Mouse (Mus musculus) intestine, postnatal 0 days (tissue): ENCODE results near the gene Dppa3. TPM values are rescaled to one million over a fixed set of nuclear protein-coding genes. Genes with fewer than 3 reads are reported as not detected.

ENCODE experiments used
- ATAC-seq: fragments of 200-750 bp; cut with Nextera tagmentation; 2 replicates; pipeline ENCODE4 v1.8.0; 2017; ENCODE audit warnings: mild to moderate bottlenecking, moderate TSS enrichment, moderate library complexity
- H3K27ac ChIP-seq: fragments of 300-500 bp; sonication (generic); 2 replicates; pipeline ENCODE4 v1.5.1; 2014; ENCODE audit warnings: mild to moderate bottlenecking, low read depth, low read length, moderate library complexity
- H3K27me3 ChIP-seq: fragments of 300-500 bp; sonication (generic); replicated peaks from 2 replicates; pipeline ENCODE4 v1.6.1; 2014; ENCODE audit warnings: low read length, mixed read lengths; ENCODE audit not compliant: control insufficient read depth, insufficient read depth
- H3K36me3 ChIP-seq: fragments of 300-500 bp; sonication (generic); 2 replicates; pipeline ENCODE4 v1.6.1; 2014; ENCODE audit warnings: mild to moderate bottlenecking, moderate library complexity; ENCODE audit not compliant: control insufficient read depth, insufficient read depth
- H3K4me1 ChIP-seq: fragments of 300-500 bp; sonication (generic); replicated peaks from 2 replicates; pipeline ENCODE4 v1.6.1; 2014; ENCODE audit warnings: antibody characterized with exemption, low read length, mixed read lengths; ENCODE audit not compliant: control insufficient read depth, insufficient read depth
- H3K4me2 ChIP-seq: fragments of 300-500 bp; sonication (generic); replicated peaks from 2 replicates; pipeline ENCODE4 v1.6.1; 2014; ENCODE audit warnings: low read depth, mild to moderate bottlenecking, moderate library complexity
- H3K4me3 ChIP-seq: fragments of 300-500 bp; sonication (generic); 2 replicates; pipeline ENCODE4 v1.5.1; 2014; ENCODE audit warnings: low read depth, low read length
- H3K9ac ChIP-seq: fragments of 300-500 bp; sonication (generic); 2 replicates; pipeline ENCODE4 v1.6.1; 2014; ENCODE audit warnings: mild to moderate bottlenecking, low read depth, low read length
- H3K9me3 ChIP-seq: fragments of 300-500 bp; sonication (generic); 2 replicates; pipeline ENCODE4 v1.6.1; 2016; ENCODE audit warnings: mixed run types; ENCODE audit not compliant: control insufficient read depth
- CTCF ChIP-seq: sonication (generic); IDR thresholded peaks from 2 replicates; pipeline ENCODE4 v1.5.1; 2016; ENCODE audit warnings: low read depth, mild to moderate bottlenecking, control low read depth, antibody characterized with exemption, moderate library complexity
- WGBS: fragments of 180-500 bp; shearing (Covaris S2); extraction: QIAGEN DNeasy Blood & Tissue Kit; methylation state at CpG from one replicate; pipeline ENCODE4 v1.1.7; 2014; 5-methylcytosine and 5-hydroxymethylcytosine counted together
- polyA plus RNA-seq: library from polyadenylated mRNA; unstranded; fragments of >200 nt; fragmentation: Nextera tagmentation; extraction: Ambion mirVana; gene quantifications from 2 replicates; pipeline ENCODE4 v1.2.1, GENCODE M21; 2015

Gene Dppa3
- polyA plus RNA-seq, 1 experiment from 2014 or later: not detected

- no peak for TF ChIP-seq CTCF
- H3K4me1 ChIP-seq: no peaks in the 10 kb centered on the region
- no peak for ATAC-seq
- H3K9ac ChIP-seq: no peak overlapping the region
- H3K27ac ChIP-seq: no peak overlapping the region
- no peaks in the 10 kb centered on the region for H3K27me3 ChIP-seq
- H3K9me3 ChIP-seq: no peaks in the 10 kb centered on the region
- no peaks in the 10 kb centered on the region for H3K36me3 ChIP-seq
- WGBS: 78% methylated on average over 5 of the region's 5 CpGs
- H3K4me3 ChIP-seq: no peak overlapping the region
- no peak overlapping the region for H3K4me2 ChIP-seq
Observed at GRCm38 (mm10) chr6:122668823-122669222, 42.6 kb downstream of the Dppa3 start.

- peak; percentile 54 for ATAC-seq
- H3K36me3 ChIP-seq: no peaks in the 10 kb centered on the region
- peak overlapping the region; percentile 21; the same call in 1 of the 2 replicates for H3K4me3 ChIP-seq
- H3K27ac ChIP-seq: no peak overlapping the region
- peak overlapping the region; percentile 51; the same call in 1 of the 2 replicates for H3K4me2 ChIP-seq
- no peaks in the 10 kb centered on the region for H3K27me3 ChIP-seq
- no peaks in the 10 kb centered on the region for H3K4me1 ChIP-seq
- peak; percentile 100 for TF ChIP-seq CTCF
- WGBS: 11% methylated on average over 19 of the region's 19 CpGs
- H3K9me3 ChIP-seq: no peaks in the 10 kb centered on the region
- H3K9ac ChIP-seq: no peak overlapping the region
Observed at GRCm38 (mm10) chr6:122669406-122670200, 43.4 kb downstream of the Dppa3 start.

- Histone ChIP-seq H3K27me3 (no peaks in the 10 kb centered on the region), H3K36me3 (no peaks in the 10 kb centered on the region), H3K4me2 (no peak overlapping the region), H3K9ac (no peak overlapping the region), H3K4me1 (no peaks in the 10 kb centered on the region), H3K27ac (no peak overlapping the region), H3K9me3 (no peaks in the 10 kb centered on the region), H3K4me3 (no peak overlapping the region)
- TF ChIP-seq CTCF: no peak
- ATAC-seq: no peak
- 46% methylated on average over 10 of the region's 10 CpGs for WGBS
Observed at GRCm38 (mm10) chr6:122670201-122670551, 44.0 kb downstream of the Dppa3 start.

DNA sequence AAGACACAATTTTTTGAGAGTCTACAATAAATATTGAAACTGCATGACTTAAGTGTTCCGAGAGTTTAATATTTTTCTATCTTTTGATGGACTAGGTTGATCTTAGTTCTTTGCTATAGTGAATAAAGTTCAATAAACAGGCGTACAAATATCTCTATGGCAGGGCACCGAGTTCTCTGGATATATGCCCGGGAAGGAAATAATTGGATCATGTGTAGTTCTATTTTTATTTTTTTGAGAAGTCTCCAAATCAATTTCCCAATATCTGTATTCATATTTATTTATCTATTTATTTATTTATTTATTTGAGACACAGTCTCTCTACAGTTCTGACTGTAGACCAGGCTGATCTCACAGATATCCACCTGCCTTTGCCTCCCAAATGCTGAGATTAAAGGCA lies 44.6 kb downstream of the Dppa3 start:
- no peak for ATAC-seq

GRCm38 (mm10) chr6:122672746-122673145 lies 46.5 kb downstream of the Dppa3 start:
- 23% methylated on average over 8 of the region's 8 CpGs for WGBS
- Histone ChIP-seq H3K9ac (no peak overlapping the region), H3K27ac (no peak overlapping the region), H3K27me3 (no peaks in the 10 kb centered on the region), H3K36me3 (no peaks in the 10 kb centered on the region), H3K4me2 (no peak overlapping the region), H3K4me3 (no peak overlapping the region), H3K4me1 (no peaks in the 10 kb centered on the region), H3K9me3 (no peaks in the 10 kb centered on the region)
- no peak for TF ChIP-seq CTCF
- ATAC-seq: no peak

More for the DNA sequence above, 44.6 kb downstream of the Dppa3 start:
- no peaks in the 10 kb centered on the region for H3K4me1 ChIP-seq
- WGBS: 89% methylated on average over 4 of the region's 4 CpGs
- H3K27ac ChIP-seq: no peak overlapping the region
- H3K27me3 ChIP-seq: no peaks in the 10 kb centered on the region
- no peak for TF ChIP-seq CTCF
- H3K9me3 ChIP-seq: no peaks in the 10 kb centered on the region
- H3K36me3 ChIP-seq: no peaks in the 10 kb centered on the region
- no peak overlapping the region for H3K4me3 ChIP-seq
- no peak overlapping the region for H3K4me2 ChIP-seq
- H3K9ac ChIP-seq: no peak overlapping the region

Other genes with a start within 250 kb of the Dppa3 start
- 1.3 and 1.5 TPM in 2 replicates for gene Rimklb, start 127.6 kb upstream of the Dppa3 start, polyA plus RNA-seq
- 23.6 and 30.5 TPM in 2 replicates for gene Mfap5, start 120.6 kb upstream of the Dppa3 start, polyA plus RNA-seq
- gene Aicda, start 72.6 kb upstream of the Dppa3 start, polyA plus RNA-seq: not detected in 2 replicates
- 23.8 and 26.0 TPM in 2 replicates for gene Apobec1, start 24.0 kb upstream of the Dppa3 start, polyA plus RNA-seq
- gene Gdf3, start 16.3 kb upstream of the Dppa3 start, polyA plus RNA-seq: 0.07 and 0.09 TPM in 2 replicates
- gene Nanog, start 81.1 kb downstream of the Dppa3 start, polyA plus RNA-seq: 0.08 and 0.12 TPM in 2 replicates
- 2.9 TPM in 2 replicates for gene Slc2a3, start 175.2 kb downstream of the Dppa3 start, polyA plus RNA-seq
- 2.8 and 2.9 TPM in 2 replicates for gene Foxj2, start 193.5 kb downstream of the Dppa3 start, polyA plus RNA-seq
- 2.1 and 2.2 TPM in 2 replicates for gene C3ar1, start 229.8 kb downstream of the Dppa3 start, polyA plus RNA-seq
- 45.8 and 48.7 TPM in 2 replicates for gene Necap1, start 248.1 kb downstream of the Dppa3 start, polyA plus RNA-seq